Mouse (Mus musculus) brain, embryonic 14.5 days (tissue): ENCODE results near the gene Rpl27. TPM values are rescaled to one million over a fixed set of nuclear protein-coding genes. Genes with fewer than 3 reads are reported as not detected.

Experiments used
- DNase-seq: peaks from one replicate; pipeline ENCODE4 v3.0.0-alpha.2; 2011; ENCODE audit warnings: low read depth
- CTCF ChIP-seq: fragments of 200-500 bp; IDR thresholded peaks from 2 replicates; pipeline ENCODE4 v1.5.1; 2012; ENCODE audit warnings: inconsistent platforms, mild to moderate bottlenecking, moderate library complexity, borderline replicate concordance; ENCODE audit not compliant: insufficient read depth, insufficient read length; ENCODE audit errors: extremely low read depth
- POLR2A ChIP-seq: fragments of 200-500 bp; IDR thresholded peaks from 2 replicates; pipeline ENCODE4 v1.6.1; 2012; ENCODE audit warnings: mild to moderate bottlenecking, inconsistent platforms, borderline replicate concordance; ENCODE audit not compliant: poor library complexity, insufficient read depth, insufficient read length, severe bottlenecking; ENCODE audit errors: extremely low read depth
- polyA plus RNA-seq: library from polyadenylated mRNA; depleted of rRNA; stranded (reverse); fragments of >200 nt; gene quantifications from 2 replicates; pipeline ENCODE4 v1.2.3, GENCODE M21; 2012; rRNA removed

Gene Rpl27
- polyA plus RNA-seq, 1 experiment: 836 TPM

- peak; percentile 96 for DNase-seq
- TF ChIP-seq CTCF (no peak), POLR2A (no peak)
These were observed 35.6 kb downstream of the Rpl27 start for GRCm38 (mm10) chr11:101477552-101478211.

- peak; percentile 83 for DNase-seq
- no peak for TF ChIP-seq CTCF
- no peak for TF ChIP-seq POLR2A
These were observed 37.1 kb downstream of the Rpl27 start for GRCm38 (mm10) chr11:101479171-101479635.

GRCm38 (mm10) chr11:101480912-101481311 lies 38.8 kb downstream of the Rpl27 start:
- TF ChIP-seq CTCF (no peak), POLR2A (no peak)
- DNase-seq: no peak

- DNase-seq: peak; percentile 71
- TF ChIP-seq POLR2A: no peak
- no peak for TF ChIP-seq CTCF
These were observed 41.7 kb downstream of the Rpl27 start for GRCm38 (mm10) chr11:101483804-101484203.

GRCm38 (mm10) chr11:101484245-101484644 lies 42.1 kb downstream of the Rpl27 start:
- no peak for DNase-seq
- TF ChIP-seq CTCF (no peak), POLR2A (no peak)

GRCm38 (mm10) chr11:101484814-101485213 lies 42.7 kb downstream of the Rpl27 start:
- TF ChIP-seq POLR2A: no peak
- no peak for TF ChIP-seq CTCF
- DNase-seq: no peak

GRCm38 (mm10) chr11:101485509-101486028 lies 43.5 kb downstream of the Rpl27 start:
- DNase-seq: peak; percentile 77
- TF ChIP-seq CTCF (no peak), POLR2A (no peak)

GRCm38 (mm10) chr11:101486126-101486525 lies 44.0 kb downstream of the Rpl27 start:
- DNase-seq: no peak

More at GRCm38 (mm10) chr11:101486126-101486525, 44.0 kb downstream of the Rpl27 start:
- TF ChIP-seq CTCF (no peak), POLR2A (no peak)

Other genes starting within 250 kb of the Rpl27 start
- 27.2 and 29.3 TPM in 2 replicates for gene Ezh1, start 215.8 kb upstream of the Rpl27 start, polyA plus RNA-seq
- 67.7 and 79.6 TPM in 2 replicates for gene Ramp2, start 196.3 kb upstream of the Rpl27 start, polyA plus RNA-seq
- 55.2 and 69.3 TPM in 2 replicates for gene Vps25, start 188.6 kb upstream of the Rpl27 start, polyA plus RNA-seq
- 4.0 and 5.3 TPM in 2 replicates for gene Wnk4, start 181.7 kb upstream of the Rpl27 start, polyA plus RNA-seq
- gene Cntd1, start 163.3 kb upstream of the Rpl27 start, polyA plus RNA-seq: 0.53 and 0.79 TPM in 2 replicates
- gene Coa3, start 163.2 kb upstream of the Rpl27 start, polyA plus RNA-seq: 158 and 159 TPM in 2 replicates
- 102 and 107 TPM in 2 replicates for gene Becn1, start 140.0 kb upstream of the Rpl27 start, polyA plus RNA-seq
- gene Psme3, start 126.1 kb upstream of the Rpl27 start, polyA plus RNA-seq: 126 and 149 TPM in 2 replicates
- 10.1 and 11.5 TPM in 2 replicates for gene Aoc2, start 117.2 kb upstream of the Rpl27 start, polyA plus RNA-seq
- 0.30 and 0.49 TPM in 2 replicates for gene Aoc3, start 111.7 kb upstream of the Rpl27 start, polyA plus RNA-seq
- gene G6pc, start 74.7 kb upstream of the Rpl27 start, polyA plus RNA-seq: not detected in 2 replicates
- gene Aarsd1, start 24.7 kb upstream of the Rpl27 start, polyA plus RNA-seq: 51.3 and 53.6 TPM in 2 replicates
- gene Gm27029, start 17.5 kb upstream of the Rpl27 start, polyA plus RNA-seq: 3.6 and 3.9 TPM in 2 replicates
- 29.9 and 31.2 TPM in 2 replicates for gene Rundc1, start 17.2 kb upstream of the Rpl27 start, polyA plus RNA-seq
- gene Ptges3l, start 17.0 kb upstream of the Rpl27 start, polyA plus RNA-seq: 1.9 and 2.6 TPM in 2 replicates
- gene Ifi35, start 6.1 kb downstream of the Rpl27 start, polyA plus RNA-seq: 2.6 and 3.2 TPM in 2 replicates
- 139 and 205 TPM in 2 replicates for gene Rnd2, start 22.7 kb downstream of the Rpl27 start, polyA plus RNA-seq
- 169 and 204 TPM in 2 replicates for gene Vat1, start 23.9 kb downstream of the Rpl27 start, polyA plus RNA-seq
- 4.1 and 5.5 TPM in 2 replicates for gene Brca1, start 109.7 kb downstream of the Rpl27 start, polyA plus RNA-seq
- 118 and 119 TPM in 2 replicates for gene Nbr1, start 109.9 kb downstream of the Rpl27 start, polyA plus RNA-seq
- gene Tmem106a, start 139.9 kb downstream of the Rpl27 start, polyA plus RNA-seq: 3.6 and 5.3 TPM in 2 replicates
- gene Gm11634, start 157.0 kb downstream of the Rpl27 start, polyA plus RNA-seq: not detected in 2 replicates
- 13.7 and 25.0 TPM in 2 replicates for gene Rdm1, start 184.9 kb downstream of the Rpl27 start, polyA plus RNA-seq
- gene Arl4d, start 223.2 kb downstream of the Rpl27 start, polyA plus RNA-seq: 18.9 and 42.0 TPM in 2 replicates